Mouse (Mus musculus) C2C12 (cell line): Measurements from ENCODE around the gene Osbpl9.

Experiments used
- CTCF ChIP-seq: IDR thresholded peaks from one replicate; pipeline ENCODE4 v1.5.1; 2011; ENCODE audit not compliant: control insufficient read depth, insufficient read depth, insufficient read length
- FOSL1 ChIP-seq: IDR thresholded peaks from one replicate; pipeline ENCODE4 v1.8.0; 2011; ENCODE audit warnings: mild to moderate bottlenecking, low read length; ENCODE audit not compliant: poor library complexity, insufficient read depth, severe bottlenecking
- MAX ChIP-seq: IDR thresholded peaks from one replicate; pipeline ENCODE4 v1.6.1; 2011; ENCODE audit warnings: mild to moderate bottlenecking, control low read depth
- MYOD1 ChIP-seq: IDR thresholded peaks from one replicate; pipeline ENCODE4 v1.6.1; 2011; ENCODE audit warnings: low read depth; ENCODE audit not compliant: control insufficient read depth, insufficient read length
- MYOG ChIP-seq: IDR thresholded peaks from one replicate; pipeline ENCODE4 v1.6.1; 2011; ENCODE audit not compliant: control insufficient read depth, insufficient read length; ENCODE audit errors: extremely low read depth
- USF1 ChIP-seq: IDR thresholded peaks from one replicate; pipeline ENCODE4 v1.6.1; 2011; ENCODE audit warnings: low read depth, mild to moderate bottlenecking, control low read depth, moderate library complexity

DNA sequence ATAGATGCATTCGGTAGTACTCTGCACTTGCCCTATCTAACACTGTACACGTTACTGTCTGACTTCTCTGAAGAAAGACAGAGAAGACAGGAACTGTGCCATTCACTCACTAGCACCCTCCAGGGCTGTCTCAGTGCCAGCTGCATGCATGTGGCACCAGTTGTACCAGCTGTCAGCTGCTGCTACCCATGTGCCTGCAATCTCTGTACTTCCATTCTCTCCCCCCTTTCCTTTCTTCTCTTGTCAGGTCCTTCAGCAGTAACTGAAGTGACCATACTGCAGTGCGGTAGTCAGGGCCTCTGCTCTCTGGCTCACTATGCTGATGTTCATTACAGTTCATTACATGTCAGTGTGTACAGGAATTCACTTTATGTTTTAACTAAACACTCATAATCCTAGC lies 96.0 kb downstream of the Osbpl9 start:
- TF ChIP-seq CTCF = no peak
- no peak for TF ChIP-seq MAX
- no peak for TF ChIP-seq USF1
- no peak for TF ChIP-seq MYOG
- peak; percentile 49 for TF ChIP-seq MYOD1
- TF ChIP-seq FOSL1 = no peak
